Mouse (Mus musculus) cortical plate, adult 2 months (tissue): ENCODE data around the gene Mocs1.

Experiments
- CTCF ChIP-seq: fragments of 200-500 bp; IDR thresholded peaks from 2 replicates; pipeline ENCODE4 v1.5.1; 2011; ENCODE audit warnings: mild to moderate bottlenecking, control low read depth, low read length; ENCODE audit not compliant: insufficient read depth; ENCODE audit errors: extremely low read depth
- POLR2A ChIP-seq: fragments of 200-500 bp; IDR thresholded peaks from 2 replicates; pipeline ENCODE4 v1.6.1; 2011; ENCODE audit warnings: mild to moderate bottlenecking, low read length, control low read depth; ENCODE audit not compliant: insufficient read depth; ENCODE audit errors: extremely low read depth

DNA sequence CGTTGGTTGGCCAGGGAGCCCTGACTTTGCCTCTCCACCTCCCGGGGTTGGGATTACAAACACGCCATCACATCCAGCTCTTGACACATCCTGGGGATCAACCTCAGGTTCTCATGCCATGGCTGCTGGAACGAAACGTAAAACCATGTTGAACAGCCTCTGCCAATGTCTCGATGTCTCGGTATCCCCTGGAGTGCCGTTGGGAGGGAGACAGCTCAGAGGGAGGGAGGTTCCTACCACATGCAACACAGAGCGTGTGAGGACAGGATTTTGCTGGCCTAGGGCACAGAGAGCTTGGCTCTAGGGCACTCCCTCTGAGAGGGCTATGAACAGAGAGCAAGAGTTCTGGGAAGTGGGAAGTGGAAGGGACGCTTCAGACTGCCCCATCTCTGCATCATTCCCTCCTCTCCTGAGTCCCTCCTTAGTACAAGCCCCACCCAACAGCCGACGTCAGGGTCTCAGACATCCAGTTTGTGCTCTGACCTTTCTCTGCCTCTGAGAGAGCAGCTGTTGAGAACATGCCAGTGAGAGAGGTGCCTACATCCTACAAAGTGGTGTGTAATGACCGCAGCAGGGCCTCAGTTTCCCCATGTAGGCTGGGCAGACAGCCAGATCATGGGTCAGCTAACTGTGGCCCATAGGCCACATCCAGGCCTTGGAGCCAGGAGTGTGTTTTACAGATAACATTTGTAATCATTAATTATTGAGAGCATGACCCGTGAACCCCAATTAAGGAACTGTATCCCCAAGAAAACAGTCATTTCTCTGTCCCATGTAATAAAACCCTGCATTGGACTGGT is 12.4 kb downstream of the Mocs1 start:
- TF ChIP-seq POLR2A: no peak
- no peak for TF ChIP-seq CTCF
